Mouse (Mus musculus) kidney, adult 2 months (tissue): ENCODE results near the gene Cep128.

Experiments
- CTCF ChIP-seq: fragments of 200-500 bp; conservative IDR thresholded peaks from 2 replicates; pipeline ENCODE4 v1.5.1; 2011; ENCODE audit warnings: low read depth, mild to moderate bottlenecking, control low read depth, low read length, moderate library complexity, mixed read lengths; ENCODE audit not compliant: insufficient read depth, insufficient read length
- POLR2A ChIP-seq: fragments of 200-500 bp; IDR thresholded peaks from one replicate; pipeline ENCODE4 v1.6.1; 2011; ENCODE audit warnings: low read depth, low read length, control low read depth

DNA sequence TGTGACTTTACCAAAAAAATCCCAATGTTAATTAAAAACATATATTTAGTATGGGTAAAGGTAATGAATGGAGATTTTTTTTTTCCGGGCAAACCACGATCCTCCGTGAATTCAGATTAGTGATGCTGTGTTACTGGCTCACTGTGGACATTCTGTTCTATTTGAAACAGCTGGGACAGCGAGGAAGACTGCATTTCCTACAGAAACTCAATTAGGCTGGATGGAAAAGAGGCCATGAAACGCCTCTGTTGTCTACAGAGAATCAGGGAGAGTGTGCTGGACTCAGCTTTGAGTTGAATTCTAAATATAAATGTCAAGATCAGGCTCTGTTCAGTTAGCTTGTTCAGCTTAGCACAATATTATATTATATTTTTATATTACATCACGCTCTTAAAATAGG, 369.1 kb downstream of the Cep128 start:
- no peak for TF ChIP-seq POLR2A
- TF ChIP-seq CTCF = no peak
